9 mouse cellular contexts compared by ENCODE assay signal in genomic region chr15:94463251-94463650, GRCm38 (mm10). TPM values are rescaled to one million over a fixed set of nuclear protein-coding genes. Genes with fewer than 3 reads are reported as not detected.
DNase-seq lines count a peak whose midpoint lies in the region; ATAC-seq lines count a peak whose summit lies in the region.
"Had no signal": no experiment of that assay in that cellular context is flagged by ENCODE, and none has a peak within 500 bp of the region (broad histone marks: within the 10 kb centered on the region; RNA-seq: fewer than 3 reads in every experiment).

No protein-coding gene starts in this region.

- H3K4me3 ChIP-seq in kidney, embryonic 15.5 days (replicated peaks): no peak overlapping the region
- H3K4me3 ChIP-seq: hindbrain, embryonic 15.5 days had no signal

- WGBS in kidney, embryonic 15.5 days: 67% methylated on average over 3 of the region's 3 CpGs

- no peak overlapping the region for H3K27ac ChIP-seq in kidney, embryonic 15.5 days
- H3K27ac ChIP-seq: hindbrain, embryonic 15.5 days had no signal

- no peak overlapping the region for H3K4me2 ChIP-seq in kidney, embryonic 15.5 days
- H3K4me2 ChIP-seq: hindbrain, embryonic 15.5 days had no signal

- no peaks in the 10 kb centered on the region; the same call in 1 of the 2 replicates for H3K27me3 ChIP-seq in kidney, embryonic 15.5 days
- H3K27me3 ChIP-seq: hindbrain, embryonic 15.5 days had no signal

- ATAC-seq in kidney, embryonic 15.5 days (replicated peaks; ENCODE audit: low FRiP score): 0 out of 2 replicates have a peak, but pooled peaks have one; percentile 36
- ATAC-seq in inflammation-experienced regulatory T-cells, adult 6 months: no peak

- no peaks in the 10 kb centered on the region for H3K9me3 ChIP-seq in kidney, embryonic 15.5 days (replicated peaks)
- H3K9me3 ChIP-seq: hindbrain, embryonic 15.5 days had no signal

- no peak overlapping the region for H3K9ac ChIP-seq in kidney, embryonic 15.5 days
- H3K9ac ChIP-seq: hindbrain, embryonic 15.5 days had no signal

- no peaks in the 10 kb centered on the region for H3K36me3 ChIP-seq in kidney, embryonic 15.5 days
- H3K36me3 ChIP-seq: hindbrain, embryonic 15.5 days had no signal

- peak; percentile 5 for DNase-seq in layer of hippocampus, adult 9-11 months
- DNase-seq in layer of hippocampus, adult 8-10 months (ENCODE audit: low spot score in 2 of 2): no peak
- DNase-seq in ES-CJ7 (ENCODE audit: low read depth, low spot score): peak; percentile 67
- DNase-seq in adrenal gland, postnatal 14 days: peak; percentile 70
- DNase-seq in right cerebral cortex, postnatal 14 days: no peak
- DNase-seq in frontal cortex, postnatal 25 days (ENCODE audit: low spot score in 2 of 2): no peak

- H3K4me1 ChIP-seq in kidney, embryonic 15.5 days: peaks cover 3% of the 10 kb centered on the region; the same call in 1 of the 2 replicates
- H3K4me1 ChIP-seq: hindbrain, embryonic 15.5 days had no signal

RNA-seq across cellular contexts. Expression of gene Adamts20, which starts 2.0 kb away (rescaled TPM):
- total RNA-seq in layer of hippocampus, adult 8-10 months (2022): 10 to 100 TPM; 11.8 to 14.2 (median 13.2) TPM
- total RNA-seq in adrenal gland, postnatal 14 days (2021): 3.0 and 3.3 TPM in 2 replicates
- polyA plus RNA-seq in kidney, embryonic 15.5 days (2015; fragmentation: Nextera tagmentation; extraction: Ambion mirVana): 2.1 and 3.6 TPM in 2 replicates
- not detected for polyA plus RNA-seq in inflammation-experienced regulatory T-cells, adult 6 months (2017; shearing (Covaris generic))

Comparison
In these comparisons a context has a peak if more than half of its experiments do, and no peak if none do; other contexts are left out.
1. DNase-seq: peak in layer of hippocampus, adult 9-11 months (single experiment), ES-CJ7 (single experiment) and adrenal gland, postnatal 14 days (single experiment); none in layer of hippocampus, adult 8-10 months (0 of 2), right cerebral cortex, postnatal 14 days (single experiment) and frontal cortex, postnatal 25 days (0 of 2).